Mouse (Mus musculus): ENCODE measurements around the gene Nfyc. TPM values are rescaled to one million over a fixed set of nuclear protein-coding genes. Genes with fewer than 3 reads are reported as not detected.
A peak's percentile ranks its signal among the peaks of the same experiment; 100 is the strongest.

The Nfyc gene
- total and polyA plus RNA-seq, 2 experiments from 2014 or later: 91.1 to 174 TPM

DNA sequence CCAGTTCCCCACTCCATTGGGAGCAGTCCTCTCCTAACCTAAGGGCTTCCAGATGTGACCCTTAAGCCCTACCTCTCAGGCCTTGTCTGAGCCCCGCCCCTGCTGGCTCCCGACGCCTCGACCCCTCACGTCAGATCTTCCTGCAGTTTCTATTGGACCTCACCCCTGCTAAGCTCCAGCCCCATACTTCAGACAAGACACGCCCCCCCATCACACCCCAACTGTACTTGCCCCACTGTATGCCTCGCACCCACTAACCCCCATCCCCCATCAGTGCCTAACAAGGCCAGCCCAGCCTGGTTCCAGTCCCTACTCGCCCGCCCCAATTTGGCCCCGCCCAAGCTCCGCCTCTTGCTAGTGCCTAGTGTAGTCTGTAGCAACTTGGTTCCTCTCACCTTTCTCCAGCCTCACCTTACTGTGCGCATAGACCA is 115.2 kb downstream of the Nfyc start:
- ATAC-seq (ENCODE audit: insufficient read depth, low read depth) (peak; percentile 48; the same call in 1 of the 2 replicates), DNase-seq (ENCODE audit: low spot score) (peak; percentile 24)
- 2% methylated on average over 12 of the region's 12 CpGs for WGBS
- Histone ChIP-seq H3K27me3 (ENCODE audit: control insufficient read depth, insufficient read depth, low read length) (peaks cover 29% of the 10 kb centered on the region), H3K4me3 (ENCODE audit: low read depth, low read length) (peak overlapping the region; percentile 31), H3K9me3 (replicated peaks; ENCODE audit: control insufficient read depth, low read length) (no peaks in the 10 kb centered on the region), H3K27ac (ENCODE audit: low read depth) (no peak overlapping the region), H3K36me3 (replicated peaks; ENCODE audit: control insufficient read depth, insufficient read depth, low read length) (no peaks in the 10 kb centered on the region), H3K9ac (replicated peaks; ENCODE audit: low read depth, low read length) (0 out of 2 replicates have a peak overlapping the region, but pooled peaks have one; percentile 4), H3K4me2 (ENCODE audit: low read depth, low read length) (peak overlapping the region; percentile 58), H3K4me1 (ENCODE audit: control insufficient read depth, insufficient read depth) (peaks cover 6% of the 10 kb centered on the region)
- TF ChIP-seq CTCF (IDR thresholded peaks at IDR 0.05; ENCODE audit: low read depth) (no peak), EP300 (IDR thresholded peaks at IDR 0.05; ENCODE audit: low read depth) (no peak)

DNA sequence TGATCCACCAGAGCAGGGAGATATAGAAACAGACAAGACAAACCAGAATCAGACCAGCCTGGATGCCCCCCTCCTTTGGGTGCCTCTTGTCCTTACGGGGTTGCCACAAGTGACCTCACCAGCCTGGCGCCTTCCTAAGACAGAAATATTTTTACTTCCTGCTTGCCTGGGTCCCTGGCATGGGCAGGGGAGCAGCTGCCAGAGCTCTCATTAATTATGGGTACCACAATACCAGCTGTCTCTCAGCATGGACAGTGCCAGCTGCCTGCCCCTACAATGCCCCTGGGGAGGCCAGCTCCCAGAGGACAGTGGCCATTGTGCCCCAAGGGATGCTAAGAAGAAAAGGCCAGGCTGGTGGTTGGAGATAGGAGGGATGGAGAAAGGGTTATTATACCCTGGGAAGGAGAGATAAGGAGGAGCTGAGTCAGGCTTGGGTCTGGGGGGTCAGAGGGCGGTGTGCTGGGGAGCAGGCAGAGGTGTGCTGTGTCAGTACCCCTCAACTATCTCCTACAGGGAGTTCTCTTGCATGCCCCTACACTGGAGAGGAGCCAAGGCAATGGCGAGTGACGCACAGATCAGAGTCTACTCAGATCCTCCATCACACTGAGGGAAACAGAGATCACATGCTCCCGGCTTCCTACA is 117.4 kb downstream of the Nfyc start:
- no peak overlapping the region for H3K27ac ChIP-seq (ENCODE audit: low read depth)
- H3K9me3 ChIP-seq (replicated peaks; ENCODE audit: control insufficient read depth, low read length): no peaks in the 10 kb centered on the region
- H3K27me3 ChIP-seq (ENCODE audit: control insufficient read depth, insufficient read depth, low read length): peaks cover 38% of the 10 kb centered on the region
- H3K9ac ChIP-seq (replicated peaks; ENCODE audit: low read depth, low read length): no peak overlapping the region
- TF ChIP-seq EP300 (IDR thresholded peaks at IDR 0.05; ENCODE audit: low read depth): no peak
- no peak for TF ChIP-seq CTCF (IDR thresholded peaks at IDR 0.05; ENCODE audit: low read depth)
- H3K36me3 ChIP-seq (replicated peaks; ENCODE audit: control insufficient read depth, insufficient read depth, low read length): no peaks in the 10 kb centered on the region
- H3K4me2 ChIP-seq (ENCODE audit: low read depth, low read length): no peak overlapping the region
- H3K4me1 ChIP-seq (ENCODE audit: control insufficient read depth, insufficient read depth): peaks cover 6% of the 10 kb centered on the region
- H3K4me3 ChIP-seq (ENCODE audit: low read depth, low read length): no peak overlapping the region
- no peak for DNase-seq (ENCODE audit: low spot score)
- ATAC-seq (ENCODE audit: insufficient read depth, low read depth): no peak
- WGBS: 69% methylated on average over 6 of the region's 6 CpGs

DNA sequence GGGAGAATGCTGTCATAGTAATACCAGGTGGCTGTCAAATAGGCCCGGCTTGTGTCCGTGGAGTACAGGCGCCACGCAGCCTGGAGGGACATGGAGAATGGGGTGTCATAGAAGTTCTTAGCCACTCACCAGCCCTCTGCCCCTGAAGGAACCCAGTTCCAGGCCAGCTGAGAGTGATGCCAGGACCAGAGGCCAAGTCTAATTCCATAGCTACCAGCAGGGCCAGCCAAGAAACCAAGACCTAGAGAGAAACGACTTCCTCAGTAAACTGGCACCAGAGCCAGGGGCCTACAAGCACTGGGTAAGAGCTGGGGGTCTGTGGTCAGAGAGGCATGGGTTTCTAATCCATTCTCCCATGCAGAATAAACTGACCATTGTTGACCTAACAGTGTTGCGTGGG is 118.4 kb downstream of the Nfyc start:
- H3K27ac ChIP-seq (ENCODE audit: low read depth): no peak overlapping the region
- no peaks in the 10 kb centered on the region for H3K36me3 ChIP-seq (replicated peaks; ENCODE audit: control insufficient read depth, insufficient read depth, low read length)
- peaks cover 38% of the 10 kb centered on the region for H3K27me3 ChIP-seq (ENCODE audit: control insufficient read depth, insufficient read depth, low read length)
- DNase-seq (ENCODE audit: low spot score) (no peak), ATAC-seq (ENCODE audit: insufficient read depth, low read depth) (no peak)
- 90% methylated on average over 6 of the region's 6 CpGs for WGBS
- no peaks in the 10 kb centered on the region for H3K9me3 ChIP-seq (replicated peaks; ENCODE audit: control insufficient read depth, low read length)
- no peak for TF ChIP-seq EP300 (IDR thresholded peaks at IDR 0.05; ENCODE audit: low read depth)
- no peak for TF ChIP-seq CTCF (IDR thresholded peaks at IDR 0.05; ENCODE audit: low read depth)
- no peak overlapping the region for H3K4me3 ChIP-seq (ENCODE audit: low read depth, low read length)
- no peak overlapping the region for H3K4me2 ChIP-seq (ENCODE audit: low read depth, low read length)
- H3K4me1 ChIP-seq (ENCODE audit: control insufficient read depth, insufficient read depth): peaks cover 6% of the 10 kb centered on the region
- no peak overlapping the region for H3K9ac ChIP-seq (replicated peaks; ENCODE audit: low read depth, low read length)

DNA sequence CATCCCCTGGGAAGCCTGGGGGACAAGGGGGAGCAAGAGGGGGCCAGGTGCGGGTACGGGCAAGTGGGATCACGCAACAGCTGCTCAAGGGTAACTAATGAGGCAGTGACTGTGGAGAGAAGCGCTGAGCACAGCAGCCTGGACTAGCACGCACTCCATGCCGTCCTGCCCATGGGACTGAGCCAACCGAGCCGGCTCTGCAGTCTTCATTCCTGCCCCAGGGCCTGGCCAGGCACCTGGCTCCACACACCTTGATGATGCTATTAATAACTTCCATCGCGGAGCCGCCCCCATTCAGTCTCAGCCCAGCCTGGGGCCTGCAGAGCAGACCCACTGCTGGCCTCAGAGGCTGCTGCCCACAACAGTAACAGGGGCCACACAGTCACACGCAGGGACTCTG is 119.1 kb downstream of the Nfyc start:
- Histone ChIP-seq H3K4me1 (ENCODE audit: control insufficient read depth, insufficient read depth) (peaks cover 6% of the 10 kb centered on the region), H3K36me3 (replicated peaks; ENCODE audit: control insufficient read depth, insufficient read depth, low read length) (no peaks in the 10 kb centered on the region), H3K4me2 (ENCODE audit: low read depth, low read length) (no peak overlapping the region), H3K9ac (replicated peaks; ENCODE audit: low read depth, low read length) (no peak overlapping the region), H3K27ac (ENCODE audit: low read depth) (no peak overlapping the region), H3K27me3 (ENCODE audit: control insufficient read depth, insufficient read depth, low read length) (peaks cover 34% of the 10 kb centered on the region), H3K4me3 (ENCODE audit: low read depth, low read length) (no peak overlapping the region), H3K9me3 (replicated peaks; ENCODE audit: control insufficient read depth, low read length) (no peaks in the 10 kb centered on the region)
- no peak for TF ChIP-seq CTCF (IDR thresholded peaks at IDR 0.05; ENCODE audit: low read depth)
- TF ChIP-seq EP300 (IDR thresholded peaks at IDR 0.05; ENCODE audit: low read depth): no peak
- ATAC-seq (ENCODE audit: insufficient read depth, low read depth) (no peak), DNase-seq (ENCODE audit: low spot score) (no peak)
- WGBS: 80% methylated on average over 12 of the region's 12 CpGs

MicroRNAs encoded within 50 kb of the gene (microRNA counts, 519-probe panel; counts per million panel counts)
- 5,451 counts per million, percentile 71 among the panel's probes with 10 or more counts for microRNA mmu-miR-30e

Small RNA genes lying within 50 kb of the gene (microRNA-seq; reads per million reads assigned to microRNA genes)
- not detected for gene Gm23936
- 145 reads per million, percentile 62 among the genes with 10 or more reads in this experiment for gene Mir30c-1
- gene Mir30e: not detected
- gene Mir30f: not detected

Other genes with a start within 250 kb of the Nfyc start
- gene Gm8439, start 242.8 kb downstream of the Nfyc start, total RNA-seq (2014; rRNA removed; ENCODE audit: low replicate concordance): not detected in 2 replicates
- gene Gm8439, start 242.8 kb downstream of the Nfyc start, polyA plus RNA-seq (2015; fragmentation: Nextera tagmentation; extraction: Ambion mirVana): 0.53 TPM in 1 of 2 replicates, not detected in the other
- gene Cited4, start 165.0 kb downstream of the Nfyc start, total RNA-seq (2014; rRNA removed; ENCODE audit: low replicate concordance): 106 and 123 TPM in 2 replicates
- 51.0 and 74.0 TPM in 2 replicates for gene Cited4, start 165.0 kb downstream of the Nfyc start, polyA plus RNA-seq (2015; fragmentation: Nextera tagmentation; extraction: Ambion mirVana)
- 0.85 and 2.9 TPM in 2 replicates for gene Kcnq4, start 83.0 kb downstream of the Nfyc start, total RNA-seq (2014; rRNA removed; ENCODE audit: low replicate concordance)
- 0.57 and 0.78 TPM in 2 replicates for gene Kcnq4, start 83.0 kb downstream of the Nfyc start, polyA plus RNA-seq (2015; fragmentation: Nextera tagmentation; extraction: Ambion mirVana)
- 0.04 TPM in 2 replicates for gene Rims3, start 23.2 kb upstream of the Nfyc start, total RNA-seq (2014; rRNA removed; ENCODE audit: low replicate concordance)
- 0.05 and 0.10 TPM in 2 replicates for gene Rims3, start 23.2 kb upstream of the Nfyc start, polyA plus RNA-seq (2015; fragmentation: Nextera tagmentation; extraction: Ambion mirVana)
- gene Exo5, start 93.4 kb upstream of the Nfyc start, total RNA-seq (2014; rRNA removed; ENCODE audit: low replicate concordance): 0.80 and 1.2 TPM in 2 replicates
- 5.7 and 6.1 TPM in 2 replicates for gene Exo5, start 93.4 kb upstream of the Nfyc start, polyA plus RNA-seq (2015; fragmentation: Nextera tagmentation; extraction: Ambion mirVana)
- gene Zfp69, start 120.1 kb upstream of the Nfyc start, total RNA-seq (2014; rRNA removed; ENCODE audit: low replicate concordance): 2.0 and 5.5 TPM in 2 replicates
- 3.8 and 4.2 TPM in 2 replicates for gene Zfp69, start 120.1 kb upstream of the Nfyc start, polyA plus RNA-seq (2015; fragmentation: Nextera tagmentation; extraction: Ambion mirVana)
- 18.9 and 20.9 TPM in 2 replicates for gene Smap2, start 185.7 kb upstream of the Nfyc start, total RNA-seq (2014; rRNA removed; ENCODE audit: low replicate concordance)
- 6.9 and 7.5 TPM in 2 replicates for gene Smap2, start 185.7 kb upstream of the Nfyc start, polyA plus RNA-seq (2015; fragmentation: Nextera tagmentation; extraction: Ambion mirVana)
- gene Col9a2, start 207.8 kb upstream of the Nfyc start, total RNA-seq (2014; rRNA removed; ENCODE audit: low replicate concordance): 2.2 and 11.3 TPM in 2 replicates
- gene Col9a2, start 207.8 kb upstream of the Nfyc start, polyA plus RNA-seq (2015; fragmentation: Nextera tagmentation; extraction: Ambion mirVana): 1.8 and 2.2 TPM in 2 replicates

Data from heart, postnatal 0 days (tissue).